ENCODE assay signal across 8 mouse cellular contexts in the genomic region with DNA sequence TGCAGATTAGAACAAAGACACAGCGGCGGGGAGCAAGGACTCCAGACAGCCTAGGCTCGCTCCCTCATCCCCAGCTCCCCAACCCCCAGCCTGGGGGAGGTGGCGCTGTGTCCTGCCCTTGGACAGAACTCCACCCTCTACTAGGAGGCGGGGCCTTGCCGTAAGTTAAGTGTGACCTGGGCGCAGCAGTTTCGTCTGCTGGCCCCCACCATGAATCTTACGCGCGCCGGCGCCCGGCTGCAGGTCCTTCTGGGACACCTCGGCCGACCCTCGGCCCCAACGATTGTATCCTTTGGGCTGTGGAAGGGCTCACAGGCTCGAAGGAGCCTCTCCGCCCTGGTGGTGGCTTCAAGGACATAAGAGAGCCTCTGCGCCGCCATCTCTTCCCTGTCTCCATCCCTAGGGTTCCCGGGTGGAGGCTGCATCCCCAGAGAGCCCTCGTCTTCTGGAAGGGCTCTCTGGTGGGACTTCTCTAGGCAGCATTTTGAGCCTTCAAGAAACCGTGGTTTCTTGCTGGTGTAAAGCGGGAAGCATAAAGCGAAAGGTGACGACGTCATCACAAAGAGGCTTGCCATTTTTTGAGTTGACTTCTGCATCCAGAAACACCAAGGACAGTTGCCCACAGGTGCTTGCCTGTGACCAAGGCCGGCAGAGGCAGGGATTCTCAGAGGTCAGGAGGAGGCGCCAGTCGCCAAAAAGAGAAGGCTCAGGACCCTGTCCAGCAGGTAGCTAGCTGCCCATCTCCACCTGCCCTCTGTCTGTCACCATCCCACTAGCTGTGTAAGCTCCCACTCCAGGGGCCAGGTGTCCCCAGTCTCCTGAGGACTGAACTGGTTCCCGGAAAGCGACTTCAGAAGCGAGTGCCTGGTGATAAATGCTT. TPM values are rescaled to one million over a fixed set of nuclear protein-coding genes. Genes with fewer than 3 reads are reported as not detected.
DNase-seq lines count a peak whose midpoint lies in the region; ATAC-seq and TF ChIP-seq lines count a peak whose summit lies in the region.

Phyh (plus strand) TSS at position 160 of the 880 bp plus-strand sequence.

- H3K4me1 ChIP-seq in hindbrain, embryonic 11.5 days (replicated peaks; ENCODE audit: control insufficient read depth, insufficient read depth, low read length), result no peaks in the 10 kb centered on the region
- peaks cover 2% of the 10 kb centered on the region for H3K4me1 ChIP-seq in lung, embryonic 16.5 days (replicated peaks; ENCODE audit: control insufficient read depth, insufficient read depth, low read length)
- peaks cover 14% of the 10 kb centered on the region for H3K4me1 ChIP-seq in thymus, adult 2 months (replicated peaks; ENCODE audit: control insufficient read depth, insufficient read depth, low read length)

- no peaks in the 10 kb centered on the region for H3K27me3 ChIP-seq in hindbrain, embryonic 11.5 days (ENCODE audit: control insufficient read depth, insufficient read depth, low read length)
- no peaks in the 10 kb centered on the region for H3K27me3 ChIP-seq in lung, embryonic 16.5 days (ENCODE audit: control insufficient read depth, insufficient read depth, low read depth, low read length)
- no peaks in the 10 kb centered on the region for H3K27me3 ChIP-seq in thymus, adult 2 months (ENCODE audit: control insufficient read depth, insufficient read depth, low read length)

- no peaks in the 10 kb centered on the region for H3K36me3 ChIP-seq in hindbrain, embryonic 11.5 days (ENCODE audit: control insufficient read depth, insufficient read depth, low read length)
- no peaks in the 10 kb centered on the region for H3K36me3 ChIP-seq in lung, embryonic 16.5 days (ENCODE audit: control insufficient read depth, insufficient read depth, low read length)
- no peaks in the 10 kb centered on the region for H3K36me3 ChIP-seq in thymus, adult 2 months (ENCODE audit: control insufficient read depth, insufficient read depth, low read length)

- H3K9me3 ChIP-seq in hindbrain, embryonic 11.5 days (ENCODE audit: control insufficient read depth, low read length), result no peaks in the 10 kb centered on the region
- no peaks in the 10 kb centered on the region for H3K9me3 ChIP-seq in lung, embryonic 16.5 days (ENCODE audit: control insufficient read depth, low read length)

- peak; percentile 95 for ATAC-seq in hindbrain, embryonic 11.5 days (ENCODE audit: low FRiP score)
- ATAC-seq in lung, embryonic 16.5 days (ENCODE audit: low read depth), result peak; percentile 98

- peak; percentile 81 for DNase-seq in NIH3T3 (ENCODE audit: low read depth)
- peak; percentile 89 to 93 for DNase-seq in cerebellum, postnatal 10 days
- DNase-seq in frontal cortex, postnatal 10 days (ENCODE audit: low spot score in 2 of 2), result peak; percentile 67 to 76
- peak; percentile 84 for DNase-seq in hindbrain, embryonic 11.5 days (ENCODE audit: low spot score)
- DNase-seq in layer of hippocampus, adult 9-11 months, result peak; percentile 89
- DNase-seq in ovary, adult 18-20 months (ENCODE audit: low spot score), result peak; percentile 92
- peak; percentile 84 for DNase-seq in thymus, adult 2 months

- peak; percentile 54 for TF ChIP-seq POLR2A in thymus, adult 2 months (IDR thresholded peaks at IDR 0.05; ENCODE audit: control insufficient read depth, extremely low read depth, insufficient read depth, low read length, poor library complexity)

- WGBS in hindbrain, embryonic 11.5 days, result 6% methylated on average over 34 of the region's 35 CpGs
- 6% methylated on average over 35 of the region's 35 CpGs for WGBS in lung, embryonic 16.5 days
- 9% methylated on average over 35 of the region's 35 CpGs for WGBS in thymus, adult 2 months

- TF ChIP-seq CTCF in thymus, adult 2 months (IDR thresholded peaks at IDR 0.05; ENCODE audit: borderline replicate concordance, control insufficient read depth, extremely low read depth, insufficient read depth, low read length, poor library complexity), result no peak; the same call in 1 of the 2 replicates

- H3K9ac ChIP-seq in hindbrain, embryonic 11.5 days (ENCODE audit: low read depth, low read length), result peak within 1 kb of the TSS; percentile 57
- peak within 1 kb of the TSS; percentile 77 for H3K9ac ChIP-seq in lung, embryonic 16.5 days (ENCODE audit: low read length)

- H3K27ac ChIP-seq in hindbrain, embryonic 11.5 days (ENCODE audit: low read depth, low read length), result no peak within 1 kb of the TSS
- H3K27ac ChIP-seq in lung, embryonic 16.5 days (ENCODE audit: low read length), result peak within 1 kb of the TSS; percentile 80
- H3K27ac ChIP-seq in thymus, adult 2 months (ENCODE audit: control insufficient read depth, insufficient read depth, low read length), result no peak within 1 kb of the TSS

- peak within 1 kb of the TSS; percentile 44 for H3K4me3 ChIP-seq in hindbrain, embryonic 11.5 days (ENCODE audit: low read depth, low read length)
- peak within 1 kb of the TSS; percentile 70 for H3K4me3 ChIP-seq in lung, embryonic 16.5 days (ENCODE audit: low read length)
- H3K4me3 ChIP-seq in thymus, adult 2 months (ENCODE audit: control insufficient read depth, insufficient read depth, low read length), result peak within 1 kb of the TSS; percentile 98

- H3K4me2 ChIP-seq in hindbrain, embryonic 11.5 days (replicated peaks; ENCODE audit: low read depth, low read length), result peak within 1 kb of the TSS; percentile 68
- H3K4me2 ChIP-seq in lung, embryonic 16.5 days (ENCODE audit: low read depth, low read length), result peak within 1 kb of the TSS; percentile 73

RNA-seq across cellular contexts. Expression of gene Phyh, which starts in this region (rescaled TPM):
- polyA plus RNA-seq in hindbrain, embryonic 11.5 days (2014; fragmentation: Nextera tagmentation; extraction: Ambion mirVana), result 47.0 and 50.1 TPM in 2 replicates
- 91.9 and 96.2 TPM in 2 replicates for polyA plus RNA-seq in lung, embryonic 16.5 days (2015; fragmentation: Nextera tagmentation; extraction: Ambion mirVana)
- polyA plus RNA-seq in thymus, adult 2 months (2012; rRNA removed), result 25.6 and 39.1 TPM in 2 replicates

Comparison
In these comparisons a context has a peak if more than half of its experiments do, and no peak if none do; other contexts are left out.
1. H3K4me3 ChIP-seq: peak in every context shown above with its lines; median percentile 98 in thymus, adult 2 months; 70 in lung, embryonic 16.5 days; 44 in hindbrain, embryonic 11.5 days.